Mouse (Mus musculus) embryonic facial prominence, embryonic 10.5 days (tissue): ENCODE measurements around the gene Tmem107. TPM values are rescaled to one million over a fixed set of nuclear protein-coding genes. Genes with fewer than 3 reads are reported as not detected.

Experiments
- DNase-seq: peaks from one replicate; pipeline ENCODE4 v3.0.0-alpha.2; 2017; ENCODE audit warnings: low spot score
- H3K27ac ChIP-seq: fragments of 300-500 bp; sonication (generic); replicated peaks from 2 replicates; pipeline ENCODE4 v1.5.1; 2016; ENCODE audit warnings: mild to moderate bottlenecking
- H3K27me3 ChIP-seq: fragments of 300-500 bp; sonication (generic); replicated peaks from 2 replicates; pipeline ENCODE4 v1.6.1; 2016; ENCODE audit warnings: low read depth, mild to moderate bottlenecking; ENCODE audit not compliant: poor library complexity, severe bottlenecking
- H3K36me3 ChIP-seq: fragments of 300-500 bp; sonication (generic); replicated peaks from 2 replicates; pipeline ENCODE4 v1.6.1; 2016; ENCODE audit warnings: mild to moderate bottlenecking, moderate library complexity
- H3K4me1 ChIP-seq: fragments of 300-500 bp; sonication (generic); 2 replicates; pipeline ENCODE4 v1.6.1; 2016
- H3K4me3 ChIP-seq: fragments of 300-500 bp; sonication (generic); 2 replicates; pipeline ENCODE4 v1.5.1; 2016; ENCODE audit warnings: mild to moderate bottlenecking, moderate library complexity
- H3K9me3 ChIP-seq: fragments of 300-500 bp; sonication (generic); 2 replicates; pipeline ENCODE4 v1.6.1; 2016; ENCODE audit warnings: mild to moderate bottlenecking
- WGBS: fragments of 180-500 bp; shearing (Covaris S2); methylation state at CpG from one replicate; pipeline ENCODE4 v1.1.7; 2016; 5-methylcytosine and 5-hydroxymethylcytosine counted together
- polyA plus RNA-seq: library from polyadenylated mRNA; unstranded; fragments of >200 nt; fragmentation: Nextera tagmentation; extraction: Ambion mirVana; gene quantifications from 2 replicates; pipeline ENCODE4 v1.2.1, GENCODE M21; 2016

The Tmem107 gene
- polyA plus RNA-seq, 1 experiment from 2014 or later: 41.0 TPM

DNA sequence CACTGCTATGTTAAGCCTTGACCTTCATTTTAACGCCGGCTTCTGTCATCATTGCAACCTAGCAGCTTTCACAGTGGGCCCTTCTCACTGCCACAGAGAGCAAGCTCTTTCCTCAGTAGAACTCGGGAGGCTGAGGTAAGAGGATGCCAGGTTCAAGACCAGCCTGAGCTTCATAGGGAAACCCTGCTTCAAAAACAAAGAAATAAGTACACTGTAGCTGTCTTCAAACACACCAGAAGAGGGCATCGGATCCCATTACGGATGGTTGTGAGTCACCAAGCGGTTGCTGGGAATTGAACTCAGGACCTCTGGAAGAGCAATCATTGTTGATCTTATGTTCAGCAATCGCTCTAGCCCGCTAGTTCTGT is 10.2 kb downstream of the Tmem107 start:
- no peak overlapping the region for H3K4me3 ChIP-seq
- peaks cover 13% of the 10 kb centered on the region for H3K4me1 ChIP-seq
- no peaks in the 10 kb centered on the region for H3K27me3 ChIP-seq
- no peaks in the 10 kb centered on the region for H3K9me3 ChIP-seq
- WGBS: 90% methylated on average over 8 of the region's 8 CpGs
- no peak overlapping the region for H3K27ac ChIP-seq
- no peaks in the 10 kb centered on the region for H3K36me3 ChIP-seq
- no peak for DNase-seq

GRCm38 (mm10) chr11:69081613-69082012 is 11.0 kb downstream of the Tmem107 start:
- DNase-seq: no peak
- no peaks in the 10 kb centered on the region for H3K36me3 ChIP-seq
- H3K27ac ChIP-seq: no peak overlapping the region
- H3K9me3 ChIP-seq: no peaks in the 10 kb centered on the region
- H3K4me1 ChIP-seq: peaks cover 14% of the 10 kb centered on the region
- H3K27me3 ChIP-seq: no peaks in the 10 kb centered on the region
- 0 out of 2 replicates have a peak overlapping the region, but pooled peaks have one; percentile 25 for H3K4me3 ChIP-seq
- 86% methylated on average over 7 of the region's 7 CpGs for WGBS

- DNase-seq: no peak
- Histone ChIP-seq H3K27me3 (no peaks in the 10 kb centered on the region), H3K9me3 (no peaks in the 10 kb centered on the region), H3K36me3 (peaks cover 13% of the 10 kb centered on the region), H3K4me1 (peaks cover 42% of the 10 kb centered on the region), H3K27ac (no peak overlapping the region), H3K4me3 (no peak overlapping the region)
- WGBS: 63% methylated on average over 6 of the region's 6 CpGs
These were observed 15.0 kb downstream of the Tmem107 start for GRCm38 (mm10) chr11:69085608-69086007.

- H3K36me3 ChIP-seq: peaks cover 20% of the 10 kb centered on the region
- WGBS: 76% methylated on average over 6 of the region's 6 CpGs
- H3K27ac ChIP-seq: peak overlapping the region; percentile 71; the same call in 1 of the 2 replicates
- peaks cover 42% of the 10 kb centered on the region for H3K4me1 ChIP-seq
- no peaks in the 10 kb centered on the region for H3K9me3 ChIP-seq
- H3K4me3 ChIP-seq: no peak overlapping the region
- H3K27me3 ChIP-seq: no peaks in the 10 kb centered on the region
- no peak for DNase-seq
These were observed 15.8 kb downstream of the Tmem107 start for GRCm38 (mm10) chr11:69086390-69086789.

- DNase-seq: peak; percentile 44
- Histone ChIP-seq H3K4me1 (peaks cover 42% of the 10 kb centered on the region), H3K36me3 (peaks cover 27% of the 10 kb centered on the region), H3K4me3 (peak overlapping the region; percentile 87; the same call in 1 of the 2 replicates), H3K9me3 (no peaks in the 10 kb centered on the region), H3K27me3 (no peaks in the 10 kb centered on the region), H3K27ac (peak overlapping the region; percentile 71)
- WGBS: 31% methylated on average over 4 of the region's 4 CpGs
These were observed 16.5 kb downstream of the Tmem107 start for GRCm38 (mm10) chr11:69087082-69087481.

DNA sequence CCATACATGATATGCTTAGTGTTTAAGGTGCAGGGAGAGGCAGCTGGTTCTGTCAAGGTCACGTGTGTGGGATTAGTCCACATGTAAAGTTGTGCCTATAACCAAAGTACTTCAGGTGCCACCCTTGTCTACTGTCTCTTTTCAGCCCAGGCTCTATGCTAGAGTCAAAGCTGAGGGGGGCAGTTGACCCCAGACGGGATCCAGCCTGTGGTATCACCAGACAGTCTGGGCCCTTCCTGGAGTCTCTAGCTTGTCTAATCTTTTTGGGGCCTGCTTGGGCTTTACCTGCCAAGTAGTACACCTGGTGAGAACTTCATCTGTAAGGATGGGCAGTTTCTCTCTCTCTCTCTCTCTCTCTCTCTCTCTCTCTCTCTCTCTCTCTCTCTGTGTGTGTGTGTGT is 17.0 kb downstream of the Tmem107 start:
- Histone ChIP-seq H3K36me3 (peaks cover 31% of the 10 kb centered on the region), H3K4me3 (peak overlapping the region; percentile 87), H3K4me1 (peaks cover 42% of the 10 kb centered on the region), H3K27me3 (no peaks in the 10 kb centered on the region), H3K9me3 (no peaks in the 10 kb centered on the region), H3K27ac (peak overlapping the region; percentile 99)
- no peak for DNase-seq
- WGBS: 75% methylated on average over 2 of the region's 2 CpGs

DNA sequence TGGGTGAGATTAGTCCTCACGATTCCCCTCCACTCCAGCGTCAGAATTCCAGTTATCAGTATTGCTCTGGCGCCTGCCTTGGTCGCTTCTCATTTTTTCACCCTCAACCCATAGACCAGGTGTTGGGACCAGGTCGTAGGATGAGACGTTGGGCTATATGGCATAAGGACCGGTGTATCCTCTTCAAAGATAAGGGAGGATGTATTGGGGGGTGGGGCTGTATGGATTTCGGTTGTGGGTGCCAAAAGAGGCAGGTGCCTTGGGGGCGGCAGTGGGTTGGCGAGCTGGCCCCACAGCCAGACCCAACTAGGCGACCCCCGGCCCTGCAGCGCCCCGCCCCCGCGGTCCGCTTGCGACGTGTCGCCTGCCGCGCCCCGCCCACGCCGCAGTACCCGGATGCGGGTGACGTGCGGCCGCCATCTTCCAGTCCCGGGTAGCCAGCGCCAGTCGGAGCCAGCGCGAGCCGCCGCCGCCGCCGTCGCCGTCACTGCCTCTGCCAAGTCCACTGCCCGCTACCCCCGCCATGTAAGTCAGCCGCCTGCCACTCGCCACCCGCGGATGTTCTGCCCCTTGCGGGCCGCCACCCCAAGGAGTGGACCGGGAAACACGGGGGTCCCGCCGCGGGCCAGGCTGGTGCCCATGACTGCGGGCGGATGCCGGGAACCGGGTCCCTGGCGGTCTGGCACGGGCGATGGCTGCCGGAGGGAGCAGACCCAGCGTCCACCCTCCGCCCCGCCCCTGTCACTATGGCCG is 17.7 kb downstream of the Tmem107 start, which contains the start of gene Vamp2:
Gene Vamp2 (plus strand): TSS at position 388 of the 753 bp plus-strand sequence.
- H3K4me3 ChIP-seq: peak within 1 kb of the TSS; percentile 87
- H3K36me3 ChIP-seq: peaks cover 34% of the 10 kb centered on the region
- H3K9me3 ChIP-seq: no peaks in the 10 kb centered on the region
- DNase-seq: peak; percentile 96
- under 1% methylated on average over 67 of the region's 67 CpGs for WGBS
- H3K27ac ChIP-seq: peak within 1 kb of the TSS; percentile 99
- H3K27me3 ChIP-seq: no peaks in the 10 kb centered on the region
- H3K4me1 ChIP-seq: peaks cover 42% of the 10 kb centered on the region

- Histone ChIP-seq H3K36me3 (peaks cover 34% of the 10 kb centered on the region), H3K9me3 (no peaks in the 10 kb centered on the region), H3K27me3 (no peaks in the 10 kb centered on the region), H3K4me3 (peak overlapping the region; percentile 87), H3K27ac (peak overlapping the region; percentile 99), H3K4me1 (peaks cover 45% of the 10 kb centered on the region)
- DNase-seq: no peak
- 11% methylated on average over 25 of the region's 25 CpGs for WGBS
These were observed 18.4 kb downstream of the Tmem107 start for GRCm38 (mm10) chr11:69088856-69089615.

- Histone ChIP-seq H3K9me3 (no peaks in the 10 kb centered on the region), H3K4me3 (peak overlapping the region; percentile 87), H3K27me3 (no peaks in the 10 kb centered on the region), H3K4me1 (peaks cover 52% of the 10 kb centered on the region), H3K36me3 (peaks cover 34% of the 10 kb centered on the region), H3K27ac (peak overlapping the region; percentile 99; the same call in 1 of the 2 replicates)
- 91% methylated on average over 12 of the region's 12 CpGs for WGBS
- DNase-seq: no peak
These were observed 19.1 kb downstream of the Tmem107 start for GRCm38 (mm10) chr11:69089616-69090290.

GRCm38 (mm10) chr11:69090367-69090766 is 19.8 kb downstream of the Tmem107 start:
- Histone ChIP-seq H3K4me3 (peak overlapping the region; percentile 87; the same call in 1 of the 2 replicates), H3K36me3 (peaks cover 34% of the 10 kb centered on the region), H3K4me1 (peaks cover 54% of the 10 kb centered on the region), H3K27ac (no peak overlapping the region), H3K9me3 (no peaks in the 10 kb centered on the region), H3K27me3 (no peaks in the 10 kb centered on the region)
- no peak for DNase-seq
- WGBS: 73% methylated on average over 6 of the region's 6 CpGs

- H3K27ac ChIP-seq: no peak overlapping the region
- WGBS: 61% methylated on average over 7 of the region's 7 CpGs
- peak overlapping the region; percentile 23; the same call in 1 of the 2 replicates for H3K4me3 ChIP-seq
- no peaks in the 10 kb centered on the region for H3K27me3 ChIP-seq
- peaks cover 63% of the 10 kb centered on the region for H3K4me1 ChIP-seq
- H3K36me3 ChIP-seq: peaks cover 34% of the 10 kb centered on the region
- no peaks in the 10 kb centered on the region for H3K9me3 ChIP-seq
- no peak for DNase-seq
These were observed 21.2 kb downstream of the Tmem107 start for GRCm38 (mm10) chr11:69091566-69092385.

DNA sequence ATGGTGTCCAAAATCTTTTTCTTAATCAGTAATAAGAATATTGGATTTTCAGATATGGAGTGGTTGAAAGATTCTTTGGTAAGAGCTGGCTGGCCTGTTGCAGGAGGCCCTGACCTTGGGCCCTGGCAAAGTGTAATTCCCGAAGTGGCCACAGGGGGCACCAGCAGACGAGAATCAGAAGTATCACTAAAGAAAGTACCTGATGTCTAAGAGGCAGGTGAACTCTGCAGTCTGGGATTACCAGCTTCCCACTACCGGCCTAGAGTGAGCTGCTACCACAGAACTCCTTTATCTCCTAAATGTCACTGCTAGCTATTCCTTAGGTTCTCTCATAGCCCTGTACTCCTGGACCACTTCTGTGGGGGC is 21.8 kb downstream of the Tmem107 start:
- H3K4me3 ChIP-seq: no peak overlapping the region; the same call in 1 of the 2 replicates
- no peaks in the 10 kb centered on the region for H3K27me3 ChIP-seq
- H3K27ac ChIP-seq: no peak overlapping the region
- H3K4me1 ChIP-seq: peaks cover 63% of the 10 kb centered on the region
- 6% methylated on average over 3 of the region's 3 CpGs for WGBS
- H3K9me3 ChIP-seq: no peaks in the 10 kb centered on the region
- peak; percentile 87 for DNase-seq
- H3K36me3 ChIP-seq: peaks cover 34% of the 10 kb centered on the region
